9 mouse cellular contexts compared by ENCODE assay signal in the genomic region with DNA sequence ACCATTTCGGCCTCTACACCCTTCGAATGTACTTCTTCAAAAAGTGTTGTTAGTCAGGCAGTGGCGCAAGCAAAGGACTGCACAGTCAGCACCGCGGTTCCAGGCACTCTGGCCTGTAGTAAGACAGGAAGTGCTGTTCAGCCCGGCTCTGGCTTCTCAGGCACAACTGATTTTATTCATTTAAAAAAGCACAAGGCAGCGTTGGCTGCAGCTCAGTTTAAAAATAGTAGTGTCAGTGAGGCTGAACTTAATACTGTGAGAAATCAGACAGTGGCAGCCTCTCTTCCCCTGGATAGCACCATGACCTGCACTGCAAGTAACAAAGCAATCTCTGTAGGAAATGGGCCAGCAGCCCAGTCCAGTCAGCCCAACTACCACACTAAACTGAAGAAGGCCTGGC. TPM values are rescaled to one million over a fixed set of nuclear protein-coding genes. Genes with fewer than 3 reads are reported as not detected.
DNase-seq lines count a peak whose midpoint lies in the region; ATAC-seq and TF ChIP-seq lines count a peak whose summit lies in the region.
"Had no signal": no experiment of that assay in that cellular context is flagged by ENCODE, and none has a peak within 500 bp of the region (broad histone marks: within the 10 kb centered on the region; RNA-seq: fewer than 3 reads in every experiment).

No protein-coding gene starts in this region.

- H3K9ac ChIP-seq in intestine, embryonic 16.5 days (ENCODE audit: low read depth, low read length), result no peak overlapping the region
- no peak overlapping the region for H3K9ac ChIP-seq in intestine, postnatal 0 days (ENCODE audit: low read depth, low read length)

- no peak for ATAC-seq in intestine, embryonic 16.5 days
- ATAC-seq in intestine, postnatal 0 days, result no peak
- ATAC-seq in megakaryocyte-erythroid progenitor cell, adult 5-6 weeks (replicated peaks; ENCODE audit: low FRiP score, low TSS enrichment, poor library complexity, severe bottlenecking), result no peak

- no peak for TF ChIP-seq CTCF in intestine, postnatal 0 days (IDR thresholded peaks at IDR 0.05; ENCODE audit: low read depth)

- no peak overlapping the region for H3K4me2 ChIP-seq in intestine, embryonic 16.5 days (ENCODE audit: low read depth, low read length)
- H3K4me2 ChIP-seq in intestine, postnatal 0 days (replicated peaks; ENCODE audit: low read depth), result no peak overlapping the region

- peaks cover 16% of the 10 kb centered on the region for H3K4me1 ChIP-seq in intestine, embryonic 16.5 days (ENCODE audit: control insufficient read depth, insufficient read depth, low read length)
- no peaks in the 10 kb centered on the region for H3K4me1 ChIP-seq in intestine, postnatal 0 days (replicated peaks; ENCODE audit: control insufficient read depth, insufficient read depth, low read length)

- no peaks in the 10 kb centered on the region for H3K27me3 ChIP-seq in intestine, embryonic 16.5 days (replicated peaks; ENCODE audit: control insufficient read depth, insufficient read depth, low read length)
- H3K27me3 ChIP-seq in intestine, postnatal 0 days (replicated peaks; ENCODE audit: control insufficient read depth, insufficient read depth, low read length), result no peaks in the 10 kb centered on the region

- H3K27ac ChIP-seq in intestine, embryonic 16.5 days (ENCODE audit: low read length), result 0 out of 2 replicates have a peak overlapping the region, but pooled peaks have one; percentile 3
- no peak overlapping the region for H3K27ac ChIP-seq in intestine, postnatal 0 days (ENCODE audit: low read depth, low read length)

- H3K9me3 ChIP-seq in intestine, embryonic 16.5 days (ENCODE audit: control insufficient read depth, low read length), result no peaks in the 10 kb centered on the region
- no peaks in the 10 kb centered on the region for H3K9me3 ChIP-seq in intestine, postnatal 0 days (ENCODE audit: control insufficient read depth)
- H3K9me3 ChIP-seq: G1E had no signal

- H3K36me3 ChIP-seq in intestine, embryonic 16.5 days (ENCODE audit: control insufficient read depth, insufficient read depth, low read length), result peaks cover 8% of the 10 kb centered on the region
- H3K36me3 ChIP-seq in intestine, postnatal 0 days (ENCODE audit: control insufficient read depth, insufficient read depth), result peaks cover 43% of the 10 kb centered on the region

- no peak overlapping the region for H3K4me3 ChIP-seq in intestine, embryonic 16.5 days (ENCODE audit: low read length)
- H3K4me3 ChIP-seq in intestine, postnatal 0 days (ENCODE audit: low read depth, low read length), result no peak overlapping the region

- peak; percentile 14 for DNase-seq in adrenal gland, postnatal 25 days
- peak; percentile 25 to 36 for DNase-seq in frontal cortex, postnatal 25 days (ENCODE audit: low spot score in 2 of 2)
- DNase-seq in induced T-regulatory cell, adult 2 months (ENCODE audit: low read depth), result peak; percentile 42
- DNase-seq in left cerebral cortex, postnatal 36 days (ENCODE audit: low spot score in 2 of 2), result peak; percentile 42 to 57
- peak; percentile 78 to 81 for DNase-seq in right cerebral cortex, postnatal 10 days (ENCODE audit: low spot score in 2 of 2)

- WGBS in intestine, embryonic 16.5 days, result 64% methylated on average over 7 of the region's 7 CpGs
- 68% methylated on average over 7 of the region's 7 CpGs for WGBS in intestine, postnatal 0 days

- intact Hi-C loops in left cerebral cortex, postnatal 36 days (cut with DNase I), result loop anchor here (5.0 kb wide), 1 partner anchor 39 kb away; no protein-coding TSS in a partner anchor

RNA-seq across cellular contexts. Expression of a gene that starts 59.0 kb away (rescaled TPM):
- polyA plus RNA-seq in intestine, embryonic 16.5 days (2015; fragmentation: Nextera tagmentation; extraction: Ambion mirVana), result 35.6 and 38.5 TPM in 2 replicates
- 31.7 and 33.0 TPM in 2 replicates for polyA plus RNA-seq in intestine, postnatal 0 days (2015; fragmentation: Nextera tagmentation; extraction: Ambion mirVana)
- 16.0 and 17.1 TPM in 2 replicates for total RNA-seq in adrenal gland, postnatal 25 days (2021)
- total RNA-seq in left cerebral cortex, postnatal 36 days (2021), result 10 to 100 TPM; 17.8 to 18.1 TPM
- 26.4 and 33.3 TPM in 2 replicates for total RNA-seq in megakaryocyte-erythroid progenitor cell, adult 5-6 weeks (2014; fragmentation: Nextera tagmentation)
- total RNA-seq in megakaryocyte-erythroid progenitor cell, adult 5-6 weeks (2017), result 24.0 and 32.0 TPM in 2 replicates

Comparison
In these comparisons a context has a peak if more than half of its experiments do, and no peak if none do; other contexts are left out.
1. DNase-seq: peak in every context shown above with its lines; median percentile 80 in right cerebral cortex, postnatal 10 days; 50 in left cerebral cortex, postnatal 36 days; 42 in induced T-regulatory cell, adult 2 months; 30 in frontal cortex, postnatal 25 days; 14 in adrenal gland, postnatal 25 days.